Mouse (Mus musculus) heart, adult 2 months (tissue): Measurements from ENCODE around the gene Nsrp1. TPM values are rescaled to one million over a fixed set of nuclear protein-coding genes. Genes with fewer than 3 reads are reported as not detected.

Source experiments
- DNase-seq, 2 experiments: peaks; one replicate each; pipeline ENCODE4 v3.0.0; 2021
- H3K27ac ChIP-seq: fragments of 200-600 bp; 2 replicates; pipeline ENCODE4 v1.8.1; 2022
- H3K27me3 ChIP-seq: fragments of 200-500 bp; 2 replicates; pipeline ENCODE4 v1.6.1; 2012; ENCODE audit warnings: mild to moderate bottlenecking, low read length, inconsistent platforms, mixed read lengths; ENCODE audit not compliant: control insufficient read depth, insufficient read depth
- H3K36me3 ChIP-seq: fragments of 200-500 bp; 2 replicates; pipeline ENCODE4 v1.6.1; 2012; ENCODE audit warnings: low read length, inconsistent platforms; ENCODE audit not compliant: control insufficient read depth, insufficient read depth
- H3K4me1 ChIP-seq: fragments of 200-500 bp; 2 replicates; pipeline ENCODE4 v1.6.1; 2011; ENCODE audit warnings: low read length; ENCODE audit not compliant: control insufficient read depth, insufficient read depth
- H3K4me3 ChIP-seq: fragments of 200-600 bp; 2 replicates; pipeline ENCODE4 v1.8.1; 2022
- H3K79me2 ChIP-seq: fragments of 200-500 bp; replicated peaks from 2 replicates; pipeline ENCODE4 v1.6.1; 2012; ENCODE audit warnings: mild to moderate bottlenecking, inconsistent platforms, low read length, moderate library complexity, mixed read lengths; ENCODE audit not compliant: control insufficient read depth, insufficient read depth
- H3K9ac ChIP-seq: fragments of 200-500 bp; 2 replicates; pipeline ENCODE4 v1.6.1; 2012; ENCODE audit warnings: low read depth, mild to moderate bottlenecking, control low read depth, inconsistent platforms, low read length, mixed read lengths
- CTCF ChIP-seq: fragments of 200-600 bp; IDR thresholded peaks from 2 replicates; pipeline ENCODE4 v1.8.1; 2022; ENCODE audit warnings: antibody characterized with exemption, mild to moderate bottlenecking, moderate library complexity
- EP300 ChIP-seq: fragments of 200-500 bp; IDR thresholded peaks from 2 replicates; pipeline ENCODE4 v1.6.1; 2011; ENCODE audit warnings: low read depth, low read length, control low read depth; ENCODE audit not compliant: insufficient read depth
- POLR2A ChIP-seq: fragments of 200-500 bp; IDR thresholded peaks from 2 replicates; pipeline ENCODE4 v1.6.1; 2011; ENCODE audit warnings: mild to moderate bottlenecking, low read depth, low read length, control low read depth; ENCODE audit not compliant: insufficient read depth
- WGBS: fragments of 180-500 bp; shearing (Covaris S2); methylation state at CpG from one replicate; pipeline ENCODE4 v1.1.7; 2018; 5-methylcytosine and 5-hydroxymethylcytosine counted together
- intact Hi-C: fragments of 180-260 bp; cut with DNase I; formaldehyde crosslinking; loops from one replicate; pipeline ENCODE4 v1.15.1; 2025
- polyA plus RNA-seq: library from polyadenylated mRNA; depleted of rRNA; stranded (reverse); fragments of >200 nt; gene quantifications from 2 replicates; pipeline ENCODE4 v1.2.3, GENCODE M21; 2012
- total RNA-seq, 2 experiments: library from RNA; stranded (reverse); gene quantifications; 2 replicates each; pipeline ENCODE4 v1.2.3; 2021

The Nsrp1 gene
- total and polyA plus RNA-seq, 3 experiments, result 1.1 to 11.8 (median 7.1) TPM

DNA sequence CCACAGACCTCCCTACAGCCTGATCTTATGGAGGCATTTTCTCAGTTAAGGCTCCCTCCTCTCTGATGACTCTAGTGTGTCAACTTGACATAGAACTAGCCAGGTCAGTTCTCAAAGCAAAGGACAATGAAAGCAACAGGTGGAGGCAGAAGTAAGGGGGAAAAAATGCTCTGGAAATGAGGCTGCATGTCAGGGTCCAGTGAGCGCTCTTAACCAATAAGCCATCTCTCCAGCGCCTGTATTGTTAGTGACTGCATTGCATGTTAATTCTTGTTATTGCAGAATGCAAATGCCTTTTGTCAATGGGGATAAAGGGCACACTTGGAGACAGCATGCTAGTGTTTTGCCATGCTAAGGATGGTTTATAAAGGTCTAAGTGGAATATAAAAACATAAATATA lies 35.4 kb downstream of the Nsrp1 start:
- H3K4me3 ChIP-seq, result no peak overlapping the region
- H3K27me3 ChIP-seq, result no peaks in the 10 kb centered on the region
- H3K9ac ChIP-seq, result no peak overlapping the region
- no peaks in the 10 kb centered on the region for H3K36me3 ChIP-seq
- no peak for DNase-seq
- no peaks in the 10 kb centered on the region for H3K4me1 ChIP-seq
- H3K79me2 ChIP-seq, result no peaks in the 10 kb centered on the region
- intact Hi-C loops, result no loop called here
- TF ChIP-seq EP300 (no peak), CTCF (no peak)
- no peak overlapping the region for H3K27ac ChIP-seq
- WGBS, result 83% methylated on average over 2 of the region's 2 CpGs

DNA sequence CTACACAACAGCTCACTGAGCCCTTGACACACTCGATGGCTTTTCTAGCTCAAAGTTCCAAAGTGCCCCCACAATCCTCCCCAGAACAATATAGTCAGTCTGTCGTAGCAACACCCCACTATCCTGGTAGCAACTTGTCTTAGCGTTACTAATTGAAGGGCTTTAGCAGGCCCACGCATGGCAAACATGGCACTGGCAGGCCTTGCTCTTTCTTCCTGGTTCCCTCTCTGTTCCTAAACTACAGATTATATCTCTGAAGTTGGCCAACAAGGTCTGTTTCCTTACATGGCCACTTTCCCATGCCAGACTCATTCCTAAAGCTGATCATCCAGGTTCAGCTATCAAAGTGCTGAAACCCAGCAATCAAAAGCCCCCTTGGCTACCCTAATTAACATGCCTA lies 36.3 kb downstream of the Nsrp1 start:
- DNase-seq, result no peak
- Histone ChIP-seq H3K36me3 (no peaks in the 10 kb centered on the region), H3K79me2 (no peaks in the 10 kb centered on the region), H3K4me3 (no peak overlapping the region), H3K27ac (no peak overlapping the region), H3K27me3 (no peaks in the 10 kb centered on the region), H3K9ac (no peak overlapping the region), H3K4me1 (no peaks in the 10 kb centered on the region)
- intact Hi-C loops, result no loop called here
- no peak for TF ChIP-seq POLR2A
- no peak for TF ChIP-seq CTCF
- WGBS, result 91% methylated on average over 4 of the region's 4 CpGs

DNA sequence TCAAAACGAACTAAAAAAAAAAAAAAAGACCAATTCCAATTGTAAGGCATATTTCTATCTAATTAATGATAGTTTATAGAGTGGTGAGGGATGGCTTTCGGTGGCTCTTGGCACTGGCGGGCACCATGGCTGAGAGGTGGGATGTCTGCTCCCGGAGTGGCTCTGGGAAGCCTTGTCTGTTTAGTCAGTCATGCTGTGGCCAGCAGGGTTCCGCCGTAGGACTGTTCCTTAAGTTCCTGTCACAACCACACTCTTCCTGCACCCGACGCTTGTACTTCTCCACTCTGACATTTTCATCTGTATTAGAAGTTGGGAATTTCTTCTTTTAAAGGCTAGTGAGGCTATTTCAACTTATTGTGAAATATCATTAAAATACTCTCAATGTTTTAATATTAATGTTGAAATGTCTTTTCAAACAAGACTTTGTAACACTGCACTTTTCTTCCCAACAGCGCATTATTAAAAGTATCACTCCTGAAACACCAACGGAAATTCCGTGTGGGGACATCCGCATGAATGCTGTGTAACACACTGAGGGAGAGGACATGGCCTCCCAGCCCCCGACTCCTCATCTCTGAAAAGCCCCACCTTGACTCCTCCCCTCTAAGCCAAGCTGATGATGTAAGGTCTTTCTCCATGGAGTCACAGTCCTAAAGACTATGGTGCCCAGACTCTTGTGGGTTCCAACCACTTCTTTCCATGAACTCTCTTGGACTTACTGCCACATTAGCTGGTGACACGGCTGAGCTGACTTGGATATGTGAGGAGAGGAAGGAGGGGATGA lies 46.9 kb downstream of the Nsrp1 start:
- TF ChIP-seq CTCF (no peak), POLR2A (no peak), EP300 (no peak)
- H3K79me2 ChIP-seq, result no peaks in the 10 kb centered on the region
- H3K4me1 ChIP-seq, result no peaks in the 10 kb centered on the region
- intact Hi-C loops, result no loop called here
- H3K27ac ChIP-seq, result no peak overlapping the region
- no peak for DNase-seq
- 63% methylated on average over 14 of the region's 14 CpGs for WGBS
- no peaks in the 10 kb centered on the region for H3K36me3 ChIP-seq
- no peak overlapping the region for H3K4me3 ChIP-seq
- H3K9ac ChIP-seq, result no peak overlapping the region
- no peaks in the 10 kb centered on the region for H3K27me3 ChIP-seq

DNA sequence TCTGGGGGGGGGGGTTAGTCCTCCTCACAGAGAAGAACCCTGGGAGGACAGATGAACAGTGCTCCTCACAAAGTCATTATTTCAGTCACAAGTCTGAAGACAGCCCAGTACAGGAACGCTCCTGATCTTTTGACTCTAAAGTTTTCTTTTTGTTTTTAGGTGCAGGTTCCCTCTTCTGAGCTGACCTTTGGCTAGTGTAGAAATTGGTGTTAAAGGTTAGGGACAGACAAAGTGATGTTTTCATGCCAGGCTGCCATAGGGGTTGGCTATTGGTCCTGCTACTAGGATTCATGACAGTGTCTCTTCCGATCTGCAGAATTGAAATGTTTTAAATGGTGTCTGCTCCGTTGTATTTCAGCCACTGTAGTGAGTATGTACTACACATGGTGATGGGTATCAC lies 50.1 kb downstream of the Nsrp1 start:
- no peaks in the 10 kb centered on the region for H3K79me2 ChIP-seq
- no peak for DNase-seq
- WGBS, result 84% methylated on average over 3 of the region's 3 CpGs
- no peaks in the 10 kb centered on the region for H3K36me3 ChIP-seq
- intact Hi-C loops, result no loop called here
- no peak overlapping the region for H3K27ac ChIP-seq
- H3K4me3 ChIP-seq, result no peak overlapping the region
- no peaks in the 10 kb centered on the region for H3K4me1 ChIP-seq
- no peak for TF ChIP-seq CTCF
- TF ChIP-seq EP300, result no peak
- TF ChIP-seq POLR2A, result no peak
- no peak overlapping the region for H3K9ac ChIP-seq
- no peaks in the 10 kb centered on the region for H3K27me3 ChIP-seq

DNA sequence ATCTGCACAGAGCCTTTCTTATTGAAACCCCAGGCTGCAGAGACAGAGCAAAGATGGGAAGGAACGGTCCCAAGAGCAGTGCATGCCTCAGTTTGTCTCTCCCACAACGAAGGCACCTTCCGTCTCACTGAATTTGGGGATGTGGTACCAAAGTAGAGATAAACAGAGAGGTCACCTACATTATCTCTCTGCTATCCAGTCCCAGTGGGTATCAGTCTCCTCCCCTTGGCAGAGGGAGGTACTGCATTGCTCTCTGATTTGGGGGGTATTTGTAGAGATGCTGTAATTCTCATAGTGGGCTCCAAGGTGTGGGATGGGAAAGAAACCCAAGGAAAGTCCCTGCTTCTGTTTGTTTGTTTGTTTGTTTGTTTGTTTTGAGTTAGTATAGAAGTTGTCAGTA lies 51.7 kb downstream of the Nsrp1 start:
- H3K79me2 ChIP-seq, result no peaks in the 10 kb centered on the region
- no peak for DNase-seq
- H3K27ac ChIP-seq, result no peak overlapping the region
- no peak overlapping the region for H3K4me3 ChIP-seq
- H3K36me3 ChIP-seq, result no peaks in the 10 kb centered on the region
- H3K9ac ChIP-seq, result no peak overlapping the region
- intact Hi-C loops, result no loop called here
- no peaks in the 10 kb centered on the region for H3K4me1 ChIP-seq
- TF ChIP-seq POLR2A (no peak), EP300 (no peak), CTCF (peak; percentile 18)
- 72% methylated on average over 3 of the region's 3 CpGs for WGBS
- H3K27me3 ChIP-seq, result no peaks in the 10 kb centered on the region; the same call in 1 of the 2 replicates

DNA sequence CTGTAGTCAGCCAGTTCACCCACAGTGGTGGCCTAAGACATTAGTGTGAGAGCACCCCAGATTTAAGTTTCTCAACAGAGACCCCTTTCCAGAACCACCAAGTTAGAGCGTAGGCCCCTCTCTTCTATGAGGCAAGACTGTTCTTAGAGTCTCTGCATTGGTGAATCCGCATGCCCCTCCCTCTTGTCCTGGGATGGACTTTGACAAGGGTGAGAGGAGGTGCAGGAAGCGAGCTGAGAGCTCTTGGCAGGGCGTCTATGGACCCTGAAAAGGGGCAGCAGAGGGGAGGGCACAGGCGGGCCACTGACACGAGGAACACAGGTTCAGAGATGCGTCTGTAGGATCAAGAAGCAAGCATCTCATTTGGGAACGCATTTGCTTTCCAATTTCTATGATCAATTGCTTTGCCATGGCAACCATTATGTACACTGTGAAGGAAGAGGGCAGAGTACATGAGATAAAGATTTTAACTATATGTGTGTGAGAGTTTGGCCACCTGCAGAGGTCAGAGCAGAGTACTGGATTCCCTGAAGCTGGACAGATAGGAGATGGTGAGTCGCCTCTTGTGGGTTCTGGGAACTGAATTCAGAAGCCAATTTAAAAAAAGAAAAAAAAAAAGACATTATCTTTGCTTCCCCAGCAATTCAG lies 56.4 kb downstream of the Nsrp1 start:
- H3K27me3 ChIP-seq, result no peaks in the 10 kb centered on the region; the same call in 1 of the 2 replicates
- no peaks in the 10 kb centered on the region for H3K4me1 ChIP-seq
- no peak overlapping the region for H3K27ac ChIP-seq
- intact Hi-C loops, result no loop called here
- DNase-seq, result no peak
- WGBS, result 72% methylated on average over 9 of the region's 9 CpGs
- no peaks in the 10 kb centered on the region for H3K36me3 ChIP-seq
- TF ChIP-seq EP300, result no peak
- no peak for TF ChIP-seq CTCF
- no peak overlapping the region for H3K4me3 ChIP-seq
- H3K9ac ChIP-seq, result no peak overlapping the region
- H3K79me2 ChIP-seq, result no peaks in the 10 kb centered on the region
